Mouse (Mus musculus) intestine, embryonic 14.5 days (tissue): Measurements from ENCODE around the gene Rag2. TPM values are rescaled to one million over a fixed set of nuclear protein-coding genes. Genes with fewer than 3 reads are reported as not detected.

Experiments used
- ATAC-seq: fragments of 200-750 bp; cut with Nextera tagmentation; replicated peaks from 2 replicates; pipeline ENCODE4 v1.8.0; 2017; ENCODE audit warnings: low read depth, moderate number of reproducible peaks, moderate TSS enrichment, moderate library complexity; ENCODE audit not compliant: low FRiP score, low TSS enrichment
- DNase-seq: peaks from one replicate; pipeline ENCODE4 v3.0.0-alpha.2; 2018; ENCODE audit warnings: low spot score
- H3K27ac ChIP-seq: fragments of 300-500 bp; sonication (generic); 2 replicates; pipeline ENCODE4 v1.5.1; 2014; ENCODE audit warnings: low read depth, mild to moderate bottlenecking, control low read depth
- H3K27me3 ChIP-seq: fragments of 300-500 bp; sonication (generic); replicated peaks from 2 replicates; pipeline ENCODE4 v1.6.1; 2014; ENCODE audit warnings: low read length, control low read depth; ENCODE audit not compliant: control insufficient read depth, insufficient read depth
- H3K36me3 ChIP-seq: fragments of 300-500 bp; sonication (generic); 2 replicates; pipeline ENCODE4 v1.6.1; 2014; ENCODE audit warnings: low read length, control low read depth; ENCODE audit not compliant: control insufficient read depth, insufficient read depth
- H3K4me1 ChIP-seq: fragments of 300-500 bp; sonication (generic); replicated peaks from 2 replicates; pipeline ENCODE4 v1.6.1; 2014; ENCODE audit warnings: low read length, control low read depth, mixed read lengths; ENCODE audit not compliant: control insufficient read depth, insufficient read depth
- H3K4me2 ChIP-seq: fragments of 300-500 bp; sonication (generic); 2 replicates; pipeline ENCODE4 v1.6.1; 2014; ENCODE audit warnings: low read length
- H3K4me3 ChIP-seq: fragments of 300-500 bp; sonication (generic); 2 replicates; pipeline ENCODE4 v1.5.1; 2014; ENCODE audit warnings: low read depth, low read length, control low read depth, mixed read lengths
- H3K9ac ChIP-seq: fragments of 300-500 bp; sonication (generic); 2 replicates; pipeline ENCODE4 v1.6.1; 2014; ENCODE audit warnings: mild to moderate bottlenecking, low read length
- H3K9me3 ChIP-seq: fragments of 300-500 bp; sonication (generic); 2 replicates; pipeline ENCODE4 v1.6.1; 2016; ENCODE audit warnings: low read length, control low read depth; ENCODE audit not compliant: control insufficient read depth
- WGBS: fragments of 180-500 bp; shearing (Covaris S2); extraction: QIAGEN DNeasy Blood & Tissue Kit; methylation state at CpG from one replicate; pipeline ENCODE4 v1.1.7; 2014; 5-methylcytosine and 5-hydroxymethylcytosine counted together
- polyA plus RNA-seq: library from polyadenylated mRNA; unstranded; fragments of >200 nt; fragmentation: Nextera tagmentation; extraction: Ambion mirVana; gene quantifications from 2 replicates; pipeline ENCODE4 v1.2.1, GENCODE M21; 2014

The Rag2 gene
- polyA plus RNA-seq: 0.09 and 0.15 TPM in 2 replicates

GRCm38 (mm10) chr2:101624526-101624925 lies at the start of gene Rag2:
Rag2 (plus strand) TSS chr2:101624718.
- ATAC-seq (no peak), DNase-seq (no peak)
- Histone ChIP-seq H3K4me1 (peaks cover 4% of the 10 kb centered on the region; the same call in 1 of the 2 replicates), H3K4me3 (no peak within 1 kb of the TSS), H3K9me3 (no peaks in the 10 kb centered on the region), H3K27ac (0 out of 2 replicates have a peak within 1 kb of the TSS, but pooled peaks have one; percentile 16), H3K4me2 (no peak within 1 kb of the TSS), H3K27me3 (no peaks in the 10 kb centered on the region), H3K36me3 (no peaks in the 10 kb centered on the region), H3K9ac (no peak within 1 kb of the TSS)
- WGBS: 48% methylated on average over 4 of the region's 4 CpGs

GRCm38 (mm10) chr2:101577243-101577642 lies 47.3 kb upstream of the Rag2 start:
- ATAC-seq (no peak), DNase-seq (no peak)
- WGBS: 79% methylated on average over 4 of the region's 4 CpGs

GRCm38 (mm10) chr2:101580027-101580426 lies 44.5 kb upstream of the Rag2 start:
- Histone ChIP-seq H3K36me3 (peaks cover 9% of the 10 kb centered on the region; the same call in 1 of the 2 replicates), H3K4me2 (no peak overlapping the region), H3K4me1 (0 out of 2 replicates have a peak, but pooled peaks cover 3% of the 10 kb centered on the region), H3K9me3 (no peaks in the 10 kb centered on the region), H3K9ac (no peak overlapping the region), H3K4me3 (no peak overlapping the region), H3K27ac (no peak overlapping the region), H3K27me3 (no peaks in the 10 kb centered on the region)
- ATAC-seq (no peak), DNase-seq (no peak)
- WGBS: 77% methylated on average over 2 of the region's 2 CpGs

More at GRCm38 (mm10) chr2:101577243-101577642, 47.3 kb upstream of the Rag2 start:
- H3K27ac ChIP-seq: no peak overlapping the region
- no peak overlapping the region for H3K9ac ChIP-seq
- H3K36me3 ChIP-seq: no peaks in the 10 kb centered on the region
- no peak overlapping the region for H3K4me2 ChIP-seq
- no peaks in the 10 kb centered on the region for H3K9me3 ChIP-seq
- H3K27me3 ChIP-seq: no peaks in the 10 kb centered on the region
- H3K4me1 ChIP-seq: 0 out of 2 replicates have a peak, but pooled peaks cover 3% of the 10 kb centered on the region
- no peak overlapping the region for H3K4me3 ChIP-seq

GRCm38 (mm10) chr2:101580428-101580827 lies 44.1 kb upstream of the Rag2 start:
- no peak overlapping the region for H3K4me3 ChIP-seq
- H3K4me2 ChIP-seq: no peak overlapping the region
- no peak overlapping the region for H3K27ac ChIP-seq
- DNase-seq (no peak), ATAC-seq (no peak)
- H3K9ac ChIP-seq: no peak overlapping the region
- H3K27me3 ChIP-seq: no peaks in the 10 kb centered on the region
- WGBS: 82% methylated on average over 1 of the region's 1 CpGs
- H3K36me3 ChIP-seq: peaks cover 10% of the 10 kb centered on the region; the same call in 1 of the 2 replicates
- H3K4me1 ChIP-seq: 0 out of 2 replicates have a peak, but pooled peaks cover 3% of the 10 kb centered on the region
- no peaks in the 10 kb centered on the region for H3K9me3 ChIP-seq

- 0 out of 2 replicates have a peak, but pooled peaks cover 3% of the 10 kb centered on the region for H3K4me1 ChIP-seq
- H3K9me3 ChIP-seq: no peaks in the 10 kb centered on the region
- H3K36me3 ChIP-seq: peaks cover 10% of the 10 kb centered on the region; the same call in 1 of the 2 replicates
- WGBS: 79% methylated on average over 3 of the region's 3 CpGs
- no peaks in the 10 kb centered on the region for H3K27me3 ChIP-seq
- H3K4me3 ChIP-seq: no peak overlapping the region
- no peak overlapping the region for H3K27ac ChIP-seq
- ATAC-seq (no peak), DNase-seq (no peak)
- H3K4me2 ChIP-seq: no peak overlapping the region
- no peak overlapping the region for H3K9ac ChIP-seq
Observed at GRCm38 (mm10) chr2:101580977-101581376, 43.5 kb upstream of the Rag2 start.

- Histone ChIP-seq H3K9me3 (no peaks in the 10 kb centered on the region), H3K4me1 (0 out of 2 replicates have a peak, but pooled peaks cover 2% of the 10 kb centered on the region), H3K9ac (no peak overlapping the region), H3K27ac (no peak overlapping the region), H3K36me3 (peaks cover 10% of the 10 kb centered on the region; the same call in 1 of the 2 replicates), H3K27me3 (no peaks in the 10 kb centered on the region), H3K4me3 (no peak overlapping the region), H3K4me2 (no peak overlapping the region)
- ATAC-seq (no peak), DNase-seq (no peak)
- WGBS: 80% methylated on average over 3 of the region's 3 CpGs
Observed at GRCm38 (mm10) chr2:101581418-101581817, 43.1 kb upstream of the Rag2 start.

GRCm38 (mm10) chr2:101591356-101591755 lies 33.2 kb upstream of the Rag2 start:
- no peak overlapping the region for H3K4me2 ChIP-seq
- no peak overlapping the region for H3K27ac ChIP-seq
- no peaks in the 10 kb centered on the region for H3K9me3 ChIP-seq
- H3K9ac ChIP-seq: no peak overlapping the region
- 64% methylated on average over 8 of the region's 8 CpGs for WGBS
- no peaks in the 10 kb centered on the region for H3K36me3 ChIP-seq
- ATAC-seq: no peak
- H3K4me1 ChIP-seq: 0 out of 2 replicates have a peak, but pooled peaks cover 4% of the 10 kb centered on the region
- no peaks in the 10 kb centered on the region for H3K27me3 ChIP-seq
- no peak overlapping the region for H3K4me3 ChIP-seq
- DNase-seq: no peak

GRCm38 (mm10) chr2:101592023-101592841 lies 32.3 kb upstream of the Rag2 start:
- Histone ChIP-seq H3K4me3 (no peak overlapping the region), H3K27me3 (no peaks in the 10 kb centered on the region), H3K27ac (no peak overlapping the region), H3K4me1 (0 out of 2 replicates have a peak, but pooled peaks cover 4% of the 10 kb centered on the region), H3K4me2 (no peak overlapping the region), H3K9me3 (no peaks in the 10 kb centered on the region), H3K36me3 (no peaks in the 10 kb centered on the region), H3K9ac (no peak overlapping the region)
- no peak for DNase-seq
- ATAC-seq: no peak
- WGBS: 28% methylated on average over 10 of the region's 10 CpGs
